Mouse (Mus musculus) inflammation-experienced regulatory T-cells, adult 6 months (primary cell): ENCODE results near the gene Gm42906. TPM values are rescaled to one million over a fixed set of nuclear protein-coding genes. Genes with fewer than 3 reads are reported as not detected.

Source experiments
- ATAC-seq: one replicate; pipeline ENCODE4 v1.8.0; 2017
- polyA plus RNA-seq, 3 experiments: library from polyadenylated mRNA; unstranded; fragments of 100-300 nt; shearing (Covaris generic); gene quantifications; one replicate each; pipeline ENCODE4 v1.2.1; 2017

The Gm42906 gene
- polyA plus RNA-seq, 3 experiments from 2014 or later = not detected

DNA sequence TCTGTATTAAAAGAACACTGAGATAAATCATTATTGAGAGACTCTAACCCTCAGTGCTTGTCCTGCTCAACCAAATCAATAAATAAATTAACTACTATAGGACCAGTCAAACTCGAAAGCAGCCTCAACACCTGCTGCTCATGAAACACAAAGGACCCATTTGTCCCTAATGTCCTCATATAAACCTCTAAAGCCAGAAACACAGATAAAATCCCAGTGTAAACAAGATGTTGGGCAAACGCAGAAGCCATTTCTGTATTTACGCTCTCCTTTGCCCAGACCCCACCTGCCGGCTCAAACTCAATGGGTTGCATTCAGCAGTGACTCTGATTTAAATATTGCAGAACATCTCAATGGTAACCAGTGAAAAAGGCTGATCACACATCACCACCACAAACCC is 131.7 kb downstream of the Gm42906 start:
- ATAC-seq = no peak

- no peak for ATAC-seq
Observed at GRCm38 (mm10) chr5:151293591-151293990, 134.4 kb downstream of the Gm42906 start.

DNA sequence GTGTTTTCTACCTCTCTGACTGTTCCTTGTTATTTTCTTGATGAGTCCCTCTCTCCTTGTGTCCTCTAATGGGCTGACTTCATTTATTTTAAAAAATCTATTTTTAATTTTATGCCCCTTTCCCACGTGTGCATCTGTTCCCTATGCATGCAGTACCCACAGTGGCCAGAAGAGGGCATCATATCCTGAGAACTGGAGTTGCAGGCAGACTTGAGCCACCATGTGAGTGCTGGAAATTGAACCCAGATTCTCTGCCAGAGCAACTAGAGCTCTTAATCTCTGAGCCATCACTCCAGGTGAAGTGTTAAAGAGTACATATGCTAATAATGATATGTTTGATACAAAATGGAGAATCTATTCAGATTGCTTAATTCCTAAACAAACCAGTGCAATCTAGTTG is 135.7 kb downstream of the Gm42906 start:
- ATAC-seq = no peak

DNA sequence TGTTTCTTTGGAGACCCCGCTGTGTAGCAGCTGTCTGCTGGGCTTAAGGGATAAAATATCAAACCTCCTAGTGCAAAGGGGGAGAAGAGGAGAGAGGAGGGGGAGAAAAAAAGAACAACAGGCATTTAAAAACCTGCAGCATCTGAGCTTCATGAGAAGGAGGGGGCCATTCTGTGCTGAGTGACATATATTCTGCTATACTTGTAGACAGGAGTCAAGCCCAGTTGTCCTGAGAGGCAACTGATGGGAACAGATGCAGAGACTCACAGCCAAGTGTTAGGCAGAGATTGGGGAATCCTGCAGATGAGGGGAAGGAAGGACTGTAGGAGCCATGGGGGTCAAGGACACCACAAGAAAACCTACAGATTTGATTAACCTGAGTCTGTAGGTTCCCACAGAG is 141.6 kb downstream of the Gm42906 start:
- ATAC-seq = no peak

DNA sequence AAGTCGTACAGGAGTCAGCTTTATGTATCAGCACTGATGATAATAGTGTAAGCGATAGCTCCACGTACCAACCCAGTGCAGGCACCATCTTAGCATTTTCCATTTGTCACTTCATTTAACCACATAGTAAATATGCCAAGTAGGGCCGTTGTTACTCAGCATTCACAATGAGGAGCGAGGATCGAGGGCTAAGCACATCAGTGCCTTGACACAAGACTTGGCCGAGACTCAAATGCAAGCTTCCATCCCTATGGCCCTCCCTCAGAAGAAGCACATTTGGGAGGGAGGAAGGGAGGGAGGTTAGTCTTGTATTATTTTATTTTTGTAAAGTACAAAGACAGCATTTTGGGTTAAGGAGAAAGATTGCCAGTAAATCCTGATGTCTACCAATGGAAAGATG is 148.4 kb downstream of the Gm42906 start:
- ATAC-seq = no peak

DNA sequence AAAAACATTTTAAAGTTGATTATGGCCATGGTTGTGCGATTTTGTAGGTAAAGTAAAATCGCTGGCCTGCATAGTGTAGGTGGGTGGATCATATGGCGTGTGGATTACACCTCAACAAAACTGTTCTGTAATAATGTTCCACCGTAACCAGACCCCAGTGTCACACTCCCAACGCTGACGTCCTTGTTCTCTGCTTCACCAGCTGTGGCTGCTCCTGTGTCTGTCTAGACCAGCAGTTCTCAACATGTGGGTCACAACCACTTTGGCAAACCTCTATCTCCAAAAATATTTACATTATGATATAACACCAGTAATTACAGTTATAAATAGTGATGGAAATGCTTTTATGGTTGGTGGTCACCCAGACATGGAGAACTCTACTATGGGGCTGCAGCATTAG is 150.0 kb downstream of the Gm42906 start:
- no peak for ATAC-seq

- no peak for ATAC-seq
Observed at GRCm38 (mm10) chr5:151275986-151276385, 152.0 kb downstream of the Gm42906 start.

- ATAC-seq = no peak
Observed at GRCm38 (mm10) chr5:151274265-151274664, 153.7 kb downstream of the Gm42906 start.

GRCm38 (mm10) chr5:151270815-151271214 is 157.1 kb downstream of the Gm42906 start:
- no peak for ATAC-seq

GRCm38 (mm10) chr5:151266896-151267634 is 160.9 kb downstream of the Gm42906 start:
- ATAC-seq = no peak

DNA sequence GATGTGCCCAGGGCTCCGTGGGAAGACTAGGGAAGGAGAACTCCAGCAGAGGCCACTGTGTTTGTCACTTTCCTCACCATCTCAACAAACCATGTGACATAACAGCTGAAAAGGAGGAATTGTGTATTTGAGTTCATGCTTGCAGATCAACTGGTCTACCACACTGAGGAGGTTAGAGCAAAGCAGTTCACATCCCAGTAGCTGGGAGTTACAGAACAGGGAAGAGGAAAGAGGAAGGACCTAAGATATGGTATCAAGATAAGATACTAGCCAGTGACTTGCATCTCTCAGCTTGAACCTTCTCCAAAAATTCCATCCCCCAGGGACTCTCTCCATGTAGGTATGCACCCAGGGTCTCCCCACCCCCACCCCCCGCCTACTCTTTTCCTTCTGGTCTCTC is 166.4 kb downstream of the Gm42906 start:
- no peak for ATAC-seq

- peak; percentile 80 for ATAC-seq
Observed at GRCm38 (mm10) chr5:151252213-151252612, 175.8 kb downstream of the Gm42906 start.

- ATAC-seq = peak; percentile 29
Observed at GRCm38 (mm10) chr5:151251656-151252055, 176.3 kb downstream of the Gm42906 start.

- ATAC-seq = no peak
Observed at GRCm38 (mm10) chr5:151248671-151249620, 179.0 kb downstream of the Gm42906 start.

GRCm38 (mm10) chr5:151248084-151248483 is 179.9 kb downstream of the Gm42906 start:
- no peak for ATAC-seq

DNA sequence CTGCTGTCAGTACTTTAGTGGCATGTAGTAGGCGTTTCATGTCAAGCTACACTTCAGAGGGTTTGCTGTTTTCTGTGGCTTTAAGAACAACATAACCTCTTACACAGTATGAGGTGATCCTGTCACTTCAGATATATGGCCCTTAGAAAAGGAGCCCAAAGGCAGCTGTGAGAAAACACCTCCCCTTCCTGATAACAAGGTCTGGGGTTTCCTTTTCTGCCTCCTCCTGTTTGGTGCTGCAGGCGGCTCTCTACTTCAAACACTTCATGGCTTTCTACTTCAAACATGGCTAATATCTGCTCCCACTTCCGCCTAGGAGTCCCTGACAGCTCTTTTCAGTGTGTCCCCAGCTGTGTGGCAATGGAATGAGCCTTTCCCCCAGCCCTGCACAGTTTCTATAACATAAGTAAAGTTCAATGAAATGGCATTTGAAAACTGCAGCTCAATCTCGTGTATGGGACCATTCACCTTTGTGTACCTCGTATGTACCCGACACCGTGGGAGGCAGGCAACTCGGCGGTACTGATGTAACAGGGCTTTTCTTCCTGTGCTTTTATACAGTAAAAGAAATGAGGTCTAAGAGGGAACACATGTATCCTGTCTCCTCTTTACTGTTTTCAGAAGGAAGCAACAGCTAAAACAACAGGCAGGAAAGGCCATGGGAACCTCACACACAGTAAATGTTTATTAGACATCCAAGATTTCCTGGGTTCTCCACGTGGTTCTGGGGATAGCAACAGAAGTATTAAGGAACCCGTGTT is 180.7 kb downstream of the Gm42906 start:
- ATAC-seq = peak; percentile 75

GRCm38 (mm10) chr5:151246287-151246686 is 181.7 kb downstream of the Gm42906 start:
- no peak for ATAC-seq

DNA sequence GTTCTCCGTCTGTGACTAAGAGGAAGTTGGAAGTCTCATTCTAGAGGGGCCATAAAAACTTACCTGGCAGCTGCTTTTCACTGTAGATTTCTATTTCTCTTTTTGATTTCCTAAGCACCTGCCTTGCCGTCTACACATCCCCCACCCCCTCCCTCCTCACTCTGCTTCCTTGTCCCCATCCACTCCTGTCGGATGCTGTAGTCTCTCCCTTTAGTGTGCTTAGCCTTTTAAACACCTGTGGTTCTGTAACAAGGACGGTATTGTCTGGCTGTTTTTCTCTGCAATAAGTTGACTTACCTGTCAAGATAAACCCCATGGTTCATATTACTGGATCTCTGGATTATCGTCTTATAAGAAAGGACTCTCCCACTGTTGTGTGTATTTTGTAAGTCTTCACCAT is 182.4 kb downstream of the Gm42906 start:
- ATAC-seq = no peak

DNA sequence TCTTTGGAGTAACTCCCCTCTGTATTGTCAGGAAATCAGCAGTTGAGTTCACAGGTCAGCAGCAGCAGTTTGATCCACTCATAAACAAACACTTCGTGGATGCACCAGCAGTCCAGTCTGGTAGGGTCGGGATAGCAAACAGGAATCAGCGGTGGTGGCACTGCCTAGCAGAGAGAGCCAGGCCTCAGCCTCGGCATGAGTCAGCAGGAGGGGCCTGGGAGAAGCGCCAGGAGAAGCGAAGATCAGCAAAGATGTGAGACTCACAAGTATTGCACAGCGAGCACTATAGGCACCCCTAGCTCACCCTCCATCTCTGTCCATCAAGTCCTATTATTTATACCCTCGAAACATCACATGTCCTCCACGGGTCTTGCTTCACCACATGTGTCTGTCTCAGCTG is 189.2 kb downstream of the Gm42906 start:
- ATAC-seq = no peak

- no peak for ATAC-seq
Observed at GRCm38 (mm10) chr5:151236411-151236810, 191.6 kb downstream of the Gm42906 start.

DNA sequence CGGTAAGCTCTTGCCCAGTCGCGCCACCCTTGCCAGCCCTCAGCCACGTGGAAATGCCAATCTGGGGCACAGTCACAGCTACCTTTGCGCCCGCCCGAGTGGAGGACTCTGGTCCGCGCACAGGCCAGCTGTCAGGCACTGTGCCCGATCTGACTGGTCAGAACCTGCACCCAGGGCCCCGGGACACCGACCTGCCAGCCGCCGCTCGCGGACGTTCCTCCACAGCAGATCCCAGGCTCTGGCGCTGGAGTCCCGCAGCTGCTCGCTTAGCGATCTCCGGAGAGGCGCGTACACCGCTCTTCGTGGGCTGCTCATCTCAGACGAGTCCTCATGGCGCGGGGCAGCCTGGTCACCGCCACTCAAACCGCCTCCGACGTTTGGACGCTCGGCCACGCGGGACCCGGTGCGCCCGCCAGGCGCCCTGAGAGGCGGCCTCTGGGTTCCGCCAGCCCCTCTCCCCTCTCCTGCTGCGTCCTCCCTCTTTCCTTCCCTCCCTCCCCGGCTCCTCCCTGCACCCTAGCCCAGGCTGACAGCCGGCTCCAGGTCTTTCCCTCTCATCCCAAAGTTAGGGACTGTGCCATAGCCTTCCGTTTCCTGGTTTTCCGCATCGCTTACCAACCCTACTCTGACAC is 194.4 kb downstream of the Gm42906 start, which contains the start of gene Stard13:
Gene Stard13 (minus strand): TSS at position 437 of the 632 bp plus-strand sequence.
- no peak for ATAC-seq

DNA sequence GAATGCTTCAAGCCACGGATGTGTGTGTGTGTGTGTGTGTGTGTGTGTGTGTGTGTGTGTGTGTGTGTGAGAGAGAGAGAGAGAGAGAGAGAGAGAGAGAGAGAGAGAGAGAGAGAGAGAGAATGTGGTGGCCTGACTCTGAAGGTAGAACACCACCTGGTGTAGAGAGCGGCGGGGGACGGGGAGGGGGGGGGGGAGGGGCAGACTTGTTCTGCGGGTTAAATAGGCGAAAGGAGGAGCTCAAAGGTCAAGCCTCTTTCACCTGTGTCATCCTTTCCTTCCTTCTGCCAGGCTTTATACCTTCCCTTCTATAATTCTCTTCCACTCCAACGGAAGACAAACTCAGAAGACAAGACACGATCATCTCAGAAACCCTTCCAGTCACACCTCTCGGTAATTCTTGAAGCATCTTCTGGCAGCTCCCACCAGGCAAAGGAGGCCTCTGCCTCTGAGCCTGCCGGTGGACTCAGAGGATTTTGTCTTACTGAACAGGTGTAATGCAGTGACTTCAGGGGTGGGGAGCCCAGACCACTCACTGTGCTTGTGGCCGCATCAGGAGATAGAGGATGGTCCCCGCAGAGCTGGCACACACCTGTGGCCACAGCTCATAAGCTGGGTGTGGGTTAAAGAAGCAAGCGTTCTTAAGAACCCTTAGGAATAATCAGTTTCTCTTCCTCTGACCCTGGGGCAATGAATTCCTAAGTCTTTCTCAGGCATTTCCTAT is 195.2 kb downstream of the Gm42906 start:
- ATAC-seq = no peak
